Mouse (Mus musculus) kidney, postnatal 14 days (tissue): ENCODE measurements around the gene Pbx1.
A peak's percentile ranks its signal among the peaks of the same experiment; 100 is the strongest.

Experiments
- DNase-seq: peaks from one replicate; pipeline ENCODE4 v3.0.0; 2022; ENCODE audit warnings: mixed read lengths

The Pbx1 gene

DNA sequence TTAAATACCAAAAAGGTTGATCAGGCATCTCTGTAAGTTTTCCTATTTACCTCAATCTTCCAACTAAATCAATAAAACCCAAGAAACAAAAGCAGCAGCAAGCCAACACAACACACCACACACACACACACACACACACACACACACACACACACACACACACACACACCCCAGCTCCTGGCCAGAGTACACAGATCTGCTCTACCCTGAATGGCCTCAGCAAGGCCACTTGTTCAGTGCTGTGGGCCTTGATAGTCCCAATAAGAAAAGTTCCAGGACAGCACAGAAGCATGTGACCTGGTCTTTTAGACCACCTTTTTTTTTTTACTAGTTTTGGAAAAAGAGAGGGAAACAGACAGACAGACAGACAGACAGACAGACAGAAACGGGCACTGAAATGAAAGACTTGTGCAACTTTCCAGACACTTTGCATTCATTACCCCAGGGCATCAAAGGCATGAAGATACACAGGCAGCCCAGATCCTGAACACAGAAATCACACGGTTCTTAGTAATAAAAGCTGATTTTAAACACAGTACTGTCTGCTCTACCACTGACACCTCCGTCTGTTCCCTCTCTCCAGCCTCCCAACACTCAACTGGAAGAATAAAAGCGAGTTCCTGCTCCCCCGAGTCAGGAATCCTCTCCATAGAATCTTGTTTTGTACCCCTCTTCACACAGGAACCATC is 6.9 kb downstream of the Pbx1 start:
- peak; percentile 41 for DNase-seq

GRCm38 (mm10) chr1:168423389-168423930 is 8.6 kb downstream of the Pbx1 start:
- peak; percentile 24 for DNase-seq

DNA sequence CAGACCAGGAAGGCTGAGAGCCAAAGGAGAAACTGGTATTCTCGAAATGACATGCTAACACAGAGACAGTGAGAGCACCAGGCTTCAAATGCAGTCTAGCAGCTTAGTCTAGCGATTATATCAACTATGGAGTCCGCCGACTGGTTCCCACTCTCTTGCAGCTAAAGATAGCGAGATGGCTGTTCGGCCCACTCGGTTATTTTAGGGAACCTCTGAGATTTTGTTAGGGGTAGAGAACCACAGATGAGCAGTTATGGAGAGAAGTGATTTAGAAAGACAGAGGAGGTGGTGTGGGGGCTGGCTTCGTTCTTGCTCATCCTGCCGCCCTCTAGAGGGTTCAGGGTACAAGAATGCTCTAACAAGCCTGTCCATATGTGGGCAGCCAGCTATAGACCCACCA is 13.2 kb downstream of the Pbx1 start:
- no peak for DNase-seq

DNA sequence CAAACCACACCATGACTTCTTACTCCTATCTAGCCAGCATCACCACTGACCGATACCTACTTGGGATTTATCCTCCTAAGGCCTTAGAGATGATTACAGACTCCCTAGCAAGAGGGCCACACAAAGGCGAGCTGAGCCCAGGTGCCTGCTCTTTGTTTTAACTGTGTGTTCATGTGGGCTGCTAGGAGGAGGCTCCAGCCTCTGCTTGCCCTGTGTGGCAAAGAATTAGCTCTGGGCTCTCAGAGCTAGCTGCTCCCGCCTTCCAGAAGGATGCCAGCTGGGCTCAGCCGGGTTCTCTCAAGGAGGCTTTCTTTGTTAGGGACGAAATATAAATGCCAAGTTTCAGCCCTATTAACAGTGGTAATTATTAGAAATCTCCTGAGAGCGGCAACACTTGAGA is 14.4 kb downstream of the Pbx1 start:
- no peak for DNase-seq

DNA sequence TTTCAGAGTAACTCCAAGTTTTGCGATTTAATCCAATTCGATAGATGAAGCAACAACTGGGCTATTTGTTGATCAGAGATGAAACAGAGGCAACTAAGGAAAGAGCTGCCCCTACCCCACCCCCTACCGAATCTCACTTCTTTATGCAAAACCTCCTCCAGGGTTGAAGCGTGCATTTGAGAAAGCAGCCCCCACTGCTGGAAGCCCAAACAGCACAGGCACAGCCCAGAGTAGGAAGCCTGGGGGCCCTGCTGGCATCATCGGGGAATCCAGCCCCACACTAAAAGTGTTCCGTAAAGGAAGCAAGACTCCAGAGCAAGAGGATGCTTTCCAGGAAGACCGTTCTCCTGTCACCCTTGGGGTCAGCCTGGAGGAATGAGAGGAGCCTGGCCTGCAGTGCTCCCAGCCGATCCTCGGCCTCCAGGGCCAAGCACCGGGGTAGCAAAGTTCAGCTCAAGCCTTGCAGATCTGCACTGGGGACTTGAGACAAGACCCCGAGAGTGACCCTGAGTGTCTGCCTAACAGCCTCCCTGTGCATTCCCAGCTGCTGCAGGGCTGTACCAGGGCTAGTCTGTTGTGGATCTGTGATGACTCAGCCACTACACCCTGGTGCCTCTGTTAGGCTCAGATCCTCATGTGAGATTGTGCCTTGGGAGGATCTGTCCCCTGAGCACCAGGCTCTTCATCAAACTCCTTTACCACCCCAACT is 15.2 kb downstream of the Pbx1 start:
- DNase-seq, result peak; percentile 63

- no peak for DNase-seq
Measured at GRCm38 (mm10) chr1:168410611-168411010, 21.5 kb downstream of the Pbx1 start.

DNA sequence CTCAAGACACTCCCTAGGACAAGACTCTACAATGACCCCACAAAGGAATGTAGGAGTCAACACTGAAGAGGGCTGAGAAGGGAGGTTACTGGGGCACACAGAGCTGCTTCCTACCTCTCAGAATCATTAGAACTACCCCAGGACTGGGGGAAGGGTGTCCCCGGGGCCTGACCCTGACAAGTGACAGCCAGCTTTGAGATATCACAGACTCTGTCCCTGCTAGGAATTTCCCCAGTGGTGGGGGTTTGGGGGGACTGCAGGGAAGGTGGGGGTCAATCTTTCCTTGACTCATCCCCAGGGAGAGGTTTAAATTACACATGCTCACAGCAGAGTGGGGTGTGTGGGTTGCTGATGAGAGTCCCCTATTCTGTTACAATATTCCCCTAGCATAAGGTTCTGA is 22.0 kb downstream of the Pbx1 start:
- no peak for DNase-seq

DNA sequence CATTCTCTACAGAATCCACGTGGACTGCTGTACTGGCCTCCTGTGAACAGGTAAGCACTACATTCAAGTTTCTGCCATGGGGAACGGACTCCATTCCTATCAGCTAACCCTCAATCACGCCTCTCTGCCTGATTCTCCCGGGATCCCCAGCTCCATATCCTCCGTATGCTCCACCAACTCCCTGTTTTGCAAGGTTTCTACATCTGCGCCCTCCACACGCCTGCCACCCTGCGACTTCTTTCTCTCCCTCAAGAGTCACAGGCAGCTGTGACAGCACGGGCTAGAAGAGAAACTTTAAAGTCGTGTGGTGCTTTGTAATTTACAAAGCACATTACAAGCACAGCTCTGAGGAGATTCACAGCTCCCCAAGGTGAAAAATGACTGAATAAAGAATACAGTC is 23.3 kb downstream of the Pbx1 start:
- no peak for DNase-seq

DNA sequence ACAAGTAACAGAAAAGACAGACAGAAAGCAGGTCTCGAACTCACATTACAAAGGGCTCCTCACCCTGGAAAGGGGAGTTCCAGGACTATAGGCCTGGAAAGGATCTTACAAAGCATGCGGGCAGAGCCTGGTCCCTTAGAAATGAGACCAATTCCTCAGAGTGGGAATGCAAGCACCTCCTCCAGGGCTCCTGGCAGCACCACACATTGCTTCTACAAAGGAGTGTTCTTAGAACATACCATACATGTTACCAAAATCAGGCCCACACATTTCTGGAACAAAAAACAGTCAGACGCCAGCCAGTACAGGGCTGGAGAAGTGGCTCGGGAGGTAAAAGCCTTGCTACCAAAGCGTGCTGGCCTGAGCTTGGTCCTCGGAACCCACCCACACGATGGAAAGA is 24.1 kb downstream of the Pbx1 start:
- no peak for DNase-seq

DNA sequence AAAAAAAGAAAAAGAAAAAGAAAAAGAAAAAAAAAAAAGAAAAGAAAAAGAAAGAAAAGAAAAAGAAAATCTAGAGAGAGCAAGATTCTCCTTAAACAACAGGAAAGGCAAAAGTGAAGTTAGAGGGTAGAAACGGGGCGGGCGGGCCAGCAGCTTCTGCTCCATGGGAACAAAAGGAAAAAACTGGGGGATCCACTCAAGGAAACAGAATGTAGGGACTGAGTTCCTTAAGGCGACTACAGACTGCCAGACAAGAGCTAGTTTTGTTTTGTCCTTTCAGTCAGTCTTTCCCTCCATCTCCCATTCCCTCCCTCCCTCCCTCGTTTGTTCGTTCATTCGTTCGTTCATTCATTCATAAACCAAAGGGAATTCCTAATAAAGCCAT is 25.8 kb downstream of the Pbx1 start:
- no peak for DNase-seq

GRCm38 (mm10) chr1:168405645-168406290 is 26.3 kb downstream of the Pbx1 start:
- DNase-seq, result peak; percentile 64

DNA sequence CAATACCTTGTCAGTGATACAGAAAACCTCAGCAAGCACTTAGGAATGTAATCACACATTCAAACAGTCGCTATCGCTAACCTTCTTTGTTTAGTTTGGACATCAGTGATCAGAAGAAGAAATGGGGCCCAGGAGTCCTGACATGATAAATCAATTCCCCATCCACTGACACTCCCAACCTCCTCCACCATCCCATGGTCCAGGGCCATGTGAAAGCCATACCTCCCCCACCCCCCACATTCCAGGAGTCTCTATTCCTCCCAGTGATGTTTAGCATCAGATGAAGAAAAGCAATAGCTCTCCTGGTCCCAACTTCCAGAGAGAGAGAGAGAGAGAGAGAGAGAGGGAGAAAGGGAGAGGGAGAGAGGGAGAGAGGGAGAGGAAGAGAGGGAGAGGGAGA is 28.5 kb downstream of the Pbx1 start:
- DNase-seq, result no peak

GRCm38 (mm10) chr1:168402683-168403082 is 29.4 kb downstream of the Pbx1 start:
- peak; percentile 45 for DNase-seq

GRCm38 (mm10) chr1:168395523-168396159 is 36.4 kb downstream of the Pbx1 start:
- DNase-seq, result no peak

DNA sequence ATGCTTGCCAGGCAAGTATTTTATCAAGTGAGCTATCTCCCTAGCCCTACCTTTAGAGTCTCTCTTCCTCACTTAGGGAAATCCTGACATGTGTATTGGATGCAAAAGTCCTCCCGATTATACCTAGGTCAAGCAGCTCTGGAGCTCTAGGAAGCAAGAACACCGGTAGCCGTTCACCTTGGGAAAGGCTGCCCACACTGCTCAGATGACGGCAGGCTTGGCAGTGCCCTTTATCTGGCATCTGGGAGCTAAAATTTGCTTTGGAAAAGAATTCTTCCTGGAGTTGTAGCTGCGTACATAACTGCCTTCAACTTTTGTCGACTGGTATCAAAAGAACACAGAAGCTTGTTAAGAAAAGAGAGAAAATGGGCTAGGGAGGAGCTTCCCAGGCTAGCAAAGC is 37.5 kb downstream of the Pbx1 start:
- no peak for DNase-seq

- DNase-seq, result peak; percentile 25
Measured at GRCm38 (mm10) chr1:168393456-168393855, 38.6 kb downstream of the Pbx1 start.

- DNase-seq, result no peak
Measured at GRCm38 (mm10) chr1:168392500-168392853, 39.6 kb downstream of the Pbx1 start.

DNA sequence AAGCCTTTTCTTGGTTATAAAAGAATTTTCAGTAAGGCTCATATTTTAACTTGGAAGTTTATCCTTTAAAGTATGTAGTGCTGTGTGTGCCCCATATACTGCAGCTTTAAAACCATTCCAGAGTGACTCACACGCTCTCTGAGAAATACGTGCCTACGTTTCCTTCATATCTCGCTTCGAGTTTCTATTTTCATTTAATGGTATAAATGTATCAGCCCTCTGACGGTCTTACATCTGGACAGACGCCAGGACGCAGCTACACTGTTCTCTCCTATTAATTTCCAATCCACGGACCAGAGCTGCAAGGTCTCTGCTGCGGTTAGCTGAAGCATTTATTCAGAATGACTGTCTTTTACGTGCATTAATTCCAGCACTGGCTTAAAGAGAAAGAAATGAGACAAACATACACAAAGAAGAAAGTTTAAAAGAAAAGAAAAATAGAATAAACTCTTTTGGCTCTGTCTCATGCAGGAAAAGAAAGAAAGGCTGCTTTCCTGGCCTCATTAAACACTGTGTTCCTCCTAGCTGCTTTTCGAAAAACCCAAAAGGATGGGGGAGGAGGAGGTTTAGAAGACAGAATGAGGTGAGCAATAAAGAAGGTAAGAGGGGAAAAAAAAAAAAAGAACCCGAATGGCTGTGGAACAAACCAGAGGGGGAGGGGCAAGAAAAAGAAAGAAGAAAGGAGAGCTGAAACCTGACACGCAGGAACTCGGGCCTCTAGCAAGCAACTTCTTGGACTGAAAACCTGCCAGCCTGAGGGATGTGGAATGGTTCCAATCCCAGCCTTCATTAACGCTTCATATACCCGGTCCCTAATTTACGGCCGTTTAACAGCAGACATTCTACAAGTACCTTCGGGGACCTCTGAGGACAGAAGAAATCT is 40.2 kb downstream of the Pbx1 start:
- DNase-seq, result peak; percentile 69

DNA sequence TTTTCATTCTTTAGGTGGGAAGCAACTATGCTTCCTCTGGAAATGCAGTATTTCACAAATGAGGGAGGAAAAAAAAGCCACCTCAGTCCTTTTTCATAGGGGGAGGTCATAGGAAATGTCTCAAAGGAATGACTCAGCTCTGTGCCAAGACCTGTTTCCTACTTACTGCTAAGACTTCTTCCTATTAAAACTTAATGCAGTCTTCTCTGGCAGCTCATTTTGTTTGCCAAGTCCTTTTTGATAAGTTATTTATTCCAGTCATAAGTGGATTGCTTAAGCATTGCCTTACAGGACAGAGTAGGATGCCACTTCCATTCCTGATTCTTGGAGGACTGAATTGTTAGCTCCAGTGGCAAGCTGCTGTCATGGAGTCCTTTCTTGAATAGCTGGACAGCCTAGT is 41.3 kb downstream of the Pbx1 start:
- peak; percentile 37 for DNase-seq

- DNase-seq, result no peak
Measured at GRCm38 (mm10) chr1:168386159-168386558, 45.9 kb downstream of the Pbx1 start.

- no peak for DNase-seq
Measured at GRCm38 (mm10) chr1:168384594-168384955, 47.5 kb downstream of the Pbx1 start.

- peak; percentile 72 for DNase-seq
Measured at GRCm38 (mm10) chr1:168383832-168384593, 48.1 kb downstream of the Pbx1 start.
